Mouse (Mus musculus): ENCODE measurements around the gene Sec14l3. TPM values are rescaled to one million over a fixed set of nuclear protein-coding genes. Genes with fewer than 3 reads are reported as not detected.

Gene Sec14l3
- polyA plus RNA-seq, 1 experiment: not detected

- no peak overlapping the region for H3ac ChIP-seq (ENCODE audit: control insufficient read depth, insufficient read length, low read depth)
- TF ChIP-seq CTCF (IDR thresholded peaks at IDR 0.05; ENCODE audit: control insufficient read depth, insufficient read depth, insufficient read length) (no peak), USF1 (IDR thresholded peaks at IDR 0.05; ENCODE audit: low read depth) (no peak), FOSL1 (IDR thresholded peaks at IDR 0.05; ENCODE audit: insufficient read depth, low read length, poor library complexity, severe bottlenecking) (no peak), MAX (IDR thresholded peaks at IDR 0.05) (no peak), MYOD1 (IDR thresholded peaks at IDR 0.05; ENCODE audit: control insufficient read depth, insufficient read length, low read depth) (no peak), CEBPB (IDR thresholded peaks at IDR 0.05; ENCODE audit: low read depth) (no peak), MYOG (IDR thresholded peaks at IDR 0.05; ENCODE audit: control insufficient read depth, extremely low read depth, insufficient read length) (no peak)
- peaks cover 76% of the 10 kb centered on the region for H3K27me3 ChIP-seq (ENCODE audit: control insufficient read depth, insufficient read depth, insufficient read length)
- no peaks in the 10 kb centered on the region for H3K79me3 ChIP-seq (ENCODE audit: low read depth)
- no peaks in the 10 kb centered on the region for H3K79me2 ChIP-seq (ENCODE audit: control insufficient read depth, insufficient read depth)
- no peak overlapping the region for H3K4me3 ChIP-seq (ENCODE audit: insufficient read depth, poor library complexity, severe bottlenecking)
- H3K36me3 ChIP-seq (ENCODE audit: control insufficient read depth, insufficient read depth): no peaks in the 10 kb centered on the region
Measured at GRCm38 (mm10) chr11:4029343-4029742, 35.3 kb upstream of the Sec14l3 start.

- Histone ChIP-seq H3K27me3 (ENCODE audit: control insufficient read depth, insufficient read depth, insufficient read length) (peaks cover 58% of the 10 kb centered on the region), H3K79me3 (ENCODE audit: low read depth) (no peaks in the 10 kb centered on the region), H3K4me3 (ENCODE audit: insufficient read depth, poor library complexity, severe bottlenecking) (no peak within 1 kb of the TSS), H3K79me2 (ENCODE audit: control insufficient read depth, insufficient read depth) (no peaks in the 10 kb centered on the region), H3ac (ENCODE audit: control insufficient read depth, insufficient read length, low read depth) (no peak within 1 kb of the TSS), H3K36me3 (ENCODE audit: control insufficient read depth, insufficient read depth) (no peaks in the 10 kb centered on the region)
- TF ChIP-seq MAX (IDR thresholded peaks at IDR 0.05) (no peak), CEBPB (IDR thresholded peaks at IDR 0.05; ENCODE audit: low read depth) (no peak), USF1 (IDR thresholded peaks at IDR 0.05; ENCODE audit: low read depth) (no peak), CTCF (IDR thresholded peaks at IDR 0.05; ENCODE audit: control insufficient read depth, insufficient read depth, insufficient read length) (no peak), MYOD1 (IDR thresholded peaks at IDR 0.05; ENCODE audit: control insufficient read depth, insufficient read length, low read depth) (no peak), MYOG (IDR thresholded peaks at IDR 0.05; ENCODE audit: control insufficient read depth, extremely low read depth, insufficient read length) (no peak), FOSL1 (IDR thresholded peaks at IDR 0.05; ENCODE audit: insufficient read depth, low read length, poor library complexity, severe bottlenecking) (no peak)
Measured at GRCm38 (mm10) chr11:4031126-4031941, 33.3 kb upstream of the Sec14l3 start, which contains the start of gene Sec14l4. Gene Sec14l4 (plus strand): TSS chr11:4031462.

- Histone ChIP-seq H3K79me3 (ENCODE audit: low read depth) (no peaks in the 10 kb centered on the region), H3K4me3 (ENCODE audit: insufficient read depth, poor library complexity, severe bottlenecking) (no peak overlapping the region), H3K36me3 (ENCODE audit: control insufficient read depth, insufficient read depth) (no peaks in the 10 kb centered on the region), H3ac (ENCODE audit: control insufficient read depth, insufficient read length, low read depth) (no peak overlapping the region), H3K79me2 (ENCODE audit: control insufficient read depth, insufficient read depth) (no peaks in the 10 kb centered on the region), H3K27me3 (ENCODE audit: control insufficient read depth, insufficient read depth, insufficient read length) (peaks cover 52% of the 10 kb centered on the region)
- no peak for TF ChIP-seq CTCF (IDR thresholded peaks at IDR 0.05; ENCODE audit: control insufficient read depth, insufficient read depth, insufficient read length)
- no peak for TF ChIP-seq CEBPB (IDR thresholded peaks at IDR 0.05; ENCODE audit: low read depth)
- no peak for TF ChIP-seq FOSL1 (IDR thresholded peaks at IDR 0.05; ENCODE audit: insufficient read depth, low read length, poor library complexity, severe bottlenecking)
Measured at GRCm38 (mm10) chr11:4031961-4032360, 32.7 kb upstream of the Sec14l3 start.

GRCm38 (mm10) chr11:4033471-4033870 is 31.2 kb upstream of the Sec14l3 start:
- no peak for TF ChIP-seq CEBPB (IDR thresholded peaks at IDR 0.05; ENCODE audit: low read depth)
- H3K36me3 ChIP-seq (ENCODE audit: control insufficient read depth, insufficient read depth): no peaks in the 10 kb centered on the region
- no peak overlapping the region for H3ac ChIP-seq (ENCODE audit: control insufficient read depth, insufficient read length, low read depth)
- peaks cover 49% of the 10 kb centered on the region for H3K27me3 ChIP-seq (ENCODE audit: control insufficient read depth, insufficient read depth, insufficient read length)
- H3K79me2 ChIP-seq (ENCODE audit: control insufficient read depth, insufficient read depth): no peaks in the 10 kb centered on the region
- no peaks in the 10 kb centered on the region for H3K79me3 ChIP-seq (ENCODE audit: low read depth)
- no peak overlapping the region for H3K4me3 ChIP-seq (ENCODE audit: insufficient read depth, poor library complexity, severe bottlenecking)

GRCm38 (mm10) chr11:4034169-4034568 is 30.5 kb upstream of the Sec14l3 start:
- H3ac ChIP-seq (ENCODE audit: control insufficient read depth, insufficient read length, low read depth): no peak overlapping the region
- TF ChIP-seq MAX (IDR thresholded peaks at IDR 0.05) (no peak), FOSL1 (IDR thresholded peaks at IDR 0.05; ENCODE audit: insufficient read depth, low read length, poor library complexity, severe bottlenecking) (no peak), MYOG (IDR thresholded peaks at IDR 0.05; ENCODE audit: control insufficient read depth, extremely low read depth, insufficient read length) (no peak), USF1 (IDR thresholded peaks at IDR 0.05; ENCODE audit: low read depth) (no peak), MYOD1 (IDR thresholded peaks at IDR 0.05; ENCODE audit: control insufficient read depth, insufficient read length, low read depth) (no peak), CTCF (IDR thresholded peaks at IDR 0.05; ENCODE audit: control insufficient read depth, insufficient read depth, insufficient read length) (no peak), CEBPB (IDR thresholded peaks at IDR 0.05; ENCODE audit: low read depth) (no peak)
- peaks cover 44% of the 10 kb centered on the region for H3K27me3 ChIP-seq (ENCODE audit: control insufficient read depth, insufficient read depth, insufficient read length)
- H3K79me3 ChIP-seq (ENCODE audit: low read depth): no peaks in the 10 kb centered on the region
- H3K36me3 ChIP-seq (ENCODE audit: control insufficient read depth, insufficient read depth): no peaks in the 10 kb centered on the region
- no peak overlapping the region for H3K4me3 ChIP-seq (ENCODE audit: insufficient read depth, poor library complexity, severe bottlenecking)
- no peaks in the 10 kb centered on the region for H3K79me2 ChIP-seq (ENCODE audit: control insufficient read depth, insufficient read depth)

All from C2C12 (cell line).